ENCODE assay signal across 8 mouse cellular contexts in genomic region chr8:105606189-105607023, GRCm38 (mm10). TPM values are rescaled to one million over a fixed set of nuclear protein-coding genes. Genes with fewer than 3 reads are reported as not detected.
DNase-seq lines count a peak whose midpoint lies in the region; ATAC-seq and TF ChIP-seq lines count a peak whose summit lies in the region.

No protein-coding gene starts in this region.

- peak overlapping the region; percentile 96 for H3K9ac ChIP-seq in hindbrain, embryonic 16.5 days (ENCODE audit: low read depth, low read length)

- 1% methylated on average over 30 of the region's 30 CpGs for WGBS in hindbrain, embryonic 16.5 days
- WGBS in macrophage (ENCODE audit: missing documents), result 3% methylated on average over 26 of the region's 30 CpGs

- H3K9me3 ChIP-seq in hindbrain, embryonic 16.5 days (ENCODE audit: control insufficient read depth, low read length), result no peaks in the 10 kb centered on the region

- H3K27ac ChIP-seq in gastrocnemius, adult 2 months, result peak overlapping the region; percentile 98
- H3K27ac ChIP-seq in hindbrain, embryonic 16.5 days (ENCODE audit: low read depth, low read length), result peak overlapping the region; percentile 93
- H3K27ac ChIP-seq in macrophage, result peak overlapping the region; percentile 55

- no peaks in the 10 kb centered on the region for H3K36me3 ChIP-seq in hindbrain, embryonic 16.5 days (ENCODE audit: control insufficient read depth, insufficient read depth, low read length)
- H3K36me3 ChIP-seq in macrophage (ENCODE audit: inconsistent target), result no peaks in the 10 kb centered on the region

- H3K79me2 ChIP-seq in macrophage (ENCODE audit: inconsistent target), result peaks cover 49% of the 10 kb centered on the region

- ATAC-seq in hindbrain, embryonic 16.5 days, result peak; percentile 82

- no peak for TF ChIP-seq CTCF in gastrocnemius, adult 2 months (IDR thresholded peaks at IDR 0.05)

- H3K4me3 ChIP-seq in gastrocnemius, adult 2 months, result peak overlapping the region; percentile 78
- H3K4me3 ChIP-seq in hindbrain, embryonic 16.5 days (ENCODE audit: low read length), result peak overlapping the region; percentile 85
- peak overlapping the region; percentile 78 for H3K4me3 ChIP-seq in macrophage (ENCODE audit: inconsistent target)

- intact Hi-C loops in gastrocnemius, adult 2 months (cut with DNase I), result no loop called here

- H3K27me3 ChIP-seq in hindbrain, embryonic 16.5 days (replicated peaks; ENCODE audit: control insufficient read depth, insufficient read depth, low read length), result no peaks in the 10 kb centered on the region

- peak; percentile 84 for DNase-seq in R1 (ENCODE audit: low read depth, low spot score)
- DNase-seq in cerebellum, postnatal 4 days (ENCODE audit: low spot score in 2 of 2), result peak; percentile 72 to 81
- peak; percentile 91 for DNase-seq in gastrocnemius, adult 2 months
- DNase-seq in left cerebral cortex, adult 8-10 months (ENCODE audit: low spot score in 2 of 2), result peak; percentile 71 to 87
- DNase-seq in right cerebral cortex, adult 2 months (ENCODE audit: low spot score in 2 of 2), result peak; percentile 82 to 88
- DNase-seq in urinary bladder, postnatal 25 days (ENCODE audit: low spot score), result peak; percentile 53

- H3K4me1 ChIP-seq in hindbrain, embryonic 16.5 days (ENCODE audit: control insufficient read depth, insufficient read depth, low read depth, low read length), result peaks cover 14% of the 10 kb centered on the region

- H3K4me2 ChIP-seq in hindbrain, embryonic 16.5 days (ENCODE audit: low read length), result peak overlapping the region; percentile 69

RNA-seq across cellular contexts. Expression of gene Ripor1, which starts 1.4 kb away (rescaled TPM):
- total RNA-seq in gastrocnemius, adult 2 months (2021), result 10 to 100 TPM; 15.7 to 20.6 TPM
- polyA plus RNA-seq in hindbrain, embryonic 16.5 days (2015; fragmentation: Nextera tagmentation; extraction: Ambion mirVana), result 37.2 and 41.7 TPM in 2 replicates
- 10 to 100 TPM; 65.5 to 70.5 (median 67.3) TPM for total RNA-seq in left cerebral cortex, adult 8-10 months (2022)
- 10 to 100 TPM in 16 of 26 experiments, 1 to 10 TPM in 10; 2.0 to 47.5 (median 12.8) TPM for total RNA-seq in macrophage (2018; cell fraction: chromatin; rRNA removed)
- 10 to 100 TPM in 19 of 26 experiments, 1 to 10 TPM in 7; 7.1 to 21.1 (median 11.2) TPM for total RNA-seq in macrophage (2018; cell fraction: cytosol; rRNA removed)
- total RNA-seq in macrophage (2018; cell fraction: nucleus; rRNA removed), result 10 to 100 TPM in 11 of 26 experiments, 1 to 10 TPM in 15; 4.1 to 36.0 (median 9.4) TPM
- 13.3 to 20.5 TPM (median 14.5 TPM) in 3 replicates for polyA plus RNA-seq in macrophage (2018)

RNA-seq across cellular contexts. Expression of gene Ctcf, which starts 30.0 kb away (rescaled TPM):
- 10 to 100 TPM; 33.2 to 42.6 TPM for total RNA-seq in gastrocnemius, adult 2 months (2021)
- polyA plus RNA-seq in hindbrain, embryonic 16.5 days (2015; fragmentation: Nextera tagmentation; extraction: Ambion mirVana), result 92.7 and 93.4 TPM in 2 replicates
- 10 to 100 TPM; 65.3 to 80.8 (median 68.8) TPM for total RNA-seq in left cerebral cortex, adult 8-10 months (2022)
- 100 to 1,000 TPM in 9 of 26 experiments, 10 to 100 TPM in 17; 32.2 to 135 (median 83.9) TPM for total RNA-seq in macrophage (2018; cell fraction: chromatin; rRNA removed)
- total RNA-seq in macrophage (2018; cell fraction: cytosol; rRNA removed), result 10 to 100 TPM; 21.4 to 50.1 (median 40.2) TPM
- 10 to 100 TPM; 31.0 to 89.2 (median 50.9) TPM for total RNA-seq in macrophage (2018; cell fraction: nucleus; rRNA removed)
- 38.0 to 50.3 TPM (median 38.3 TPM) in 3 replicates for polyA plus RNA-seq in macrophage (2018)

RNA-seq across cellular contexts. Expression of gene Agrp, which starts 30.8 kb away (rescaled TPM):
- total RNA-seq in gastrocnemius, adult 2 months (2021), result under 1 TPM in 1 of 2 experiments, not detected in 1; 0.75 TPM
- 0.75 and 1.4 TPM in 2 replicates for polyA plus RNA-seq in hindbrain, embryonic 16.5 days (2015; fragmentation: Nextera tagmentation; extraction: Ambion mirVana)
- not detected for total RNA-seq in left cerebral cortex, adult 8-10 months (2022)
- not detected for total RNA-seq in macrophage (2018; cell fraction: chromatin; rRNA removed)
- not detected for total RNA-seq in macrophage (2018; cell fraction: cytosol; rRNA removed)
- total RNA-seq in macrophage (2018; cell fraction: nucleus; rRNA removed), result not detected
- not detected in 3 replicates for polyA plus RNA-seq in macrophage (2018)

RNA-seq across cellular contexts. Expression of gene Atp6v0d1, which starts 40.6 kb away (rescaled TPM):
- 10 to 100 TPM; 40.3 to 41.6 TPM for total RNA-seq in gastrocnemius, adult 2 months (2021)
- polyA plus RNA-seq in hindbrain, embryonic 16.5 days (2015; fragmentation: Nextera tagmentation; extraction: Ambion mirVana), result 250 and 273 TPM in 2 replicates
- total RNA-seq in left cerebral cortex, adult 8-10 months (2022), result 100 to 1,000 TPM; 297 to 314 (median 303) TPM
- total RNA-seq in macrophage (2018; cell fraction: chromatin; rRNA removed), result 100 to 1,000 TPM in 6 of 26 experiments, 10 to 100 TPM in 20; 30.8 to 121 (median 85.9) TPM
- 100 to 1,000 TPM; 213 to 351 (median 263) TPM for total RNA-seq in macrophage (2018; cell fraction: cytosol; rRNA removed)
- total RNA-seq in macrophage (2018; cell fraction: nucleus; rRNA removed), result 100 to 1,000 TPM in 22 of 26 experiments, 10 to 100 TPM in 4; 65.3 to 155 (median 120) TPM
- polyA plus RNA-seq in macrophage (2018), result 238 to 301 TPM (median 263 TPM) in 3 replicates

Comparison
In these comparisons a context has a peak if more than half of its experiments do, and no peak if none do; other contexts are left out.
1. Peak in every context shown above with its lines: DNase-seq, ATAC-seq, H3K4me3 ChIP-seq and H3K27ac ChIP-seq.